Mouse (Mus musculus) embryonic facial prominence, embryonic 15.5 days (tissue): ENCODE results near the gene Hpse2. TPM values are rescaled to one million over a fixed set of nuclear protein-coding genes. Genes with fewer than 3 reads are reported as not detected.

Experiments
- ATAC-seq: fragments of 200-750 bp; cut with Nextera tagmentation; 2 replicates; pipeline ENCODE4 v1.8.0; 2017; ENCODE audit warnings: low read depth, moderate TSS enrichment; ENCODE audit not compliant: insufficient number of reproducible peaks, low FRiP score, low TSS enrichment
- H3K27ac ChIP-seq: fragments of 300-500 bp; sonication (generic); replicated peaks from 2 replicates; pipeline ENCODE4 v1.5.1; 2015; ENCODE audit warnings: mild to moderate bottlenecking, inconsistent platforms
- H3K27me3 ChIP-seq: fragments of 300-500 bp; sonication (generic); 2 replicates; pipeline ENCODE4 v1.6.1; 2015; ENCODE audit warnings: inconsistent platforms
- H3K36me3 ChIP-seq: fragments of 300-500 bp; sonication (generic); 2 replicates; pipeline ENCODE4 v1.6.1; 2015; ENCODE audit warnings: mild to moderate bottlenecking, inconsistent platforms
- H3K4me1 ChIP-seq: fragments of 300-500 bp; sonication (generic); 2 replicates; pipeline ENCODE4 v1.6.1; 2015; ENCODE audit warnings: inconsistent platforms
- H3K4me2 ChIP-seq: fragments of 300-500 bp; sonication (generic); replicated peaks from 2 replicates; pipeline ENCODE4 v1.6.1; 2015; ENCODE audit warnings: mild to moderate bottlenecking, inconsistent platforms
- H3K4me3 ChIP-seq: fragments of 300-500 bp; sonication (generic); replicated peaks from 2 replicates; pipeline ENCODE4 v1.5.1; 2015; ENCODE audit warnings: mild to moderate bottlenecking, inconsistent platforms
- H3K9ac ChIP-seq: fragments of 300-500 bp; sonication (generic); 2 replicates; pipeline ENCODE4 v1.6.1; 2015; ENCODE audit warnings: inconsistent platforms
- H3K9me3 ChIP-seq: fragments of 300-500 bp; sonication (generic); replicated peaks from 2 replicates; pipeline ENCODE4 v1.6.1; 2016; ENCODE audit warnings: inconsistent platforms
- WGBS: fragments of 180-500 bp; shearing (Covaris S2); methylation state at CpG from one replicate; pipeline ENCODE4 v1.1.7; 2015; 5-methylcytosine and 5-hydroxymethylcytosine counted together
- polyA plus RNA-seq: library from polyadenylated mRNA; unstranded; fragments of >200 nt; fragmentation: Nextera tagmentation; extraction: Ambion mirVana; gene quantifications from 2 replicates; pipeline ENCODE4 v1.2.1, GENCODE M21; 2015

Gene Hpse2
- polyA plus RNA-seq, 1 experiment from 2014 or later = 16.1 TPM

DNA sequence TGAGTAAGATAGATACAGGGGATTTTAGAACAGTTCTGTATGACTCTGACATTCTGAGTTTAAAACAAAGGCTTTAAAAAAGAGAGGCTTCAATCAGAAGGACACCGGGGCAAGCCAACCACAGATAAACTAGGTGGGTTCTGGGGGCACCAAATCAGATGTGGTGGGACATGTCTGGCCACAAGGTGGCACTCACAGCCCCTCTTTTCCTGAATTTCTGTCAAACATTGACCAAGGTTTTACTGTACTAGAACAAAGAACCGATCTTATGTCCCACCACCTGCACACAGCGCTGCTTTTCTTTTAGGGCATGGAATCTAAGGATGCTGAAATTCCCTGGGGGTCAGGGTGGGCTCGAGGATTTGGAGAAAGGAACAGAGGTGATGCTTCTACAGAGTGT lies 360.9 kb downstream of the Hpse2 start:
- Histone ChIP-seq H3K4me2 (no peak overlapping the region), H3K36me3 (no peaks in the 10 kb centered on the region), H3K27me3 (no peaks in the 10 kb centered on the region), H3K4me1 (no peaks in the 10 kb centered on the region), H3K27ac (no peak overlapping the region), H3K9ac (no peak overlapping the region), H3K9me3 (no peaks in the 10 kb centered on the region), H3K4me3 (no peak overlapping the region)
- 26% methylated on average over 4 of the region's 4 CpGs for WGBS
- ATAC-seq = no peak

DNA sequence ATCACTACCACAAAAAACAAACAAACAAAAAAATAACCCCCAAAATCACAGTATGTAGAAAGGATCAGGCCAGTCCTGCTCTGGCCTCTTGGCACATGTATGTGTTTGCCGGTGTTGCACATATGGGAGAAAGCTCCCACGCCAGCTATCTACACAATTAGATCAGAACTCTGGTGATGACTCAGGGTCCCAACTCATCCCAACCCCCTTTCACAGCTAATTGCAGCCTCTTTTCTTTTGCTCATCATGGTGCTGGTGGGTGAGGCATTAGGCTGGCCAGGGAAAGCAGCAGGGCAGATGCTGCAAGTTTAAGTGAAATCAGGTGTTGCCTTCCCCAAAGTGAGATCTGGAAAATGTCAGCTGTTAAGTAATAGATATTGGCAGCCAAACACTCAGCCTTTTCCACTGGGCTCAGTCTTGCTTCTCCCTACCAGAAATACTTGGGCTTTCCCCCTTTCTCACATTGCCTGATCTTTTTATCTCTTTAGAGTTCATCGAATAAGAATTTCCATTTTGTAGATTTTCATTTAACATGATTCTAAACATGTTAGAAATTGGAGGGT lies 365.5 kb downstream of the Hpse2 start:
- WGBS = 71% methylated on average over 3 of the region's 3 CpGs
- H3K36me3 ChIP-seq = no peaks in the 10 kb centered on the region

DNA sequence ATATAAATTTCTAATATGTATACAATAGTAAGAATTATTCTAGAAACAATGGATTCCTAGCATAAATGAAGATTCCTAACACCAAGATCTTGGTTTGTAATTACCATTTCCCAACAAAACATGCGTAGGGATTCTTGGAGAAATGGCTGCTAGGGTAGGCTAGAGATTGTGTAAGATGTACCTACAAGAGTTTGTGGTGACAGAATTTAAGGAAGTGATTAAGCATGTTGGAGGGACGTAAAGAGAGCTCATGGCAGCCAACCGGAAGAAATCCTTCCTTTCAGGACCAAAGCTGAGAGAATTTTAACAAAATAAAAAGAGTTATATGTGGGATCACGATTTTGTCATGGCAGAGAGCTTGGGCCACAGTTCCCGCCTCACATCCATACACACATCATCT lies 369.4 kb downstream of the Hpse2 start:
- no peak for ATAC-seq

More for the DNA sequence above, 365.5 kb downstream of the Hpse2 start:
- H3K9me3 ChIP-seq = no peaks in the 10 kb centered on the region
- no peak overlapping the region for H3K4me3 ChIP-seq
- no peaks in the 10 kb centered on the region for H3K4me1 ChIP-seq
- no peaks in the 10 kb centered on the region for H3K27me3 ChIP-seq
- no peak for ATAC-seq
- no peak overlapping the region for H3K9ac ChIP-seq
- H3K4me2 ChIP-seq = no peak overlapping the region
- H3K27ac ChIP-seq = no peak overlapping the region

DNA sequence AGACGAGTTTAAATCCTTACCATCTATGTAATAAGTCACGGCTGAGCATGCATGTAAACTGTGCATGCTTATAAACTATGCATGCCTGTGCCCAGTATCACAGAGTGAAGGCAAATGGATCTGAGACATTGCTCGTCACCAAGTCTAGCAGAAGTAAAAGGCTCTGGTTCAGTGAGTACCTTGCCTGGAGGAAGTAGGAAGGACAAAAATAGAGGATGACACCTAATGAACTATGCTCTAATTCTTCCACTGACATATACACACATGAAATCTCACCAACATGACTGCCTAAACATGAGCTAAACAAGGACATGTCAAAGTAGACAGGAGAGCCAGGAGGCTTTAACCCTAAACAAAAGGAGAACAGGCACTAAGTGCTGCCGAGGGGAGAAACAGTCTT lies 391.7 kb downstream of the Hpse2 start:
- WGBS = 80% methylated on average over 4 of the region's 4 CpGs
- H3K4me1 ChIP-seq = no peaks in the 10 kb centered on the region
- H3K27ac ChIP-seq = no peak overlapping the region
- H3K4me3 ChIP-seq = no peak overlapping the region
- H3K4me2 ChIP-seq = no peak overlapping the region
- no peaks in the 10 kb centered on the region for H3K27me3 ChIP-seq
- H3K9me3 ChIP-seq = no peaks in the 10 kb centered on the region
- H3K36me3 ChIP-seq = no peaks in the 10 kb centered on the region
- no peak overlapping the region for H3K9ac ChIP-seq
- no peak for ATAC-seq

More for the DNA sequence above, 369.4 kb downstream of the Hpse2 start:
- no peak overlapping the region for H3K9ac ChIP-seq
- 81% methylated on average over 5 of the region's 5 CpGs for WGBS
- H3K4me3 ChIP-seq = no peak overlapping the region
- no peak overlapping the region for H3K27ac ChIP-seq
- no peaks in the 10 kb centered on the region for H3K4me1 ChIP-seq
- no peaks in the 10 kb centered on the region for H3K36me3 ChIP-seq
- H3K4me2 ChIP-seq = no peak overlapping the region
- no peaks in the 10 kb centered on the region for H3K27me3 ChIP-seq
- no peaks in the 10 kb centered on the region for H3K9me3 ChIP-seq

DNA sequence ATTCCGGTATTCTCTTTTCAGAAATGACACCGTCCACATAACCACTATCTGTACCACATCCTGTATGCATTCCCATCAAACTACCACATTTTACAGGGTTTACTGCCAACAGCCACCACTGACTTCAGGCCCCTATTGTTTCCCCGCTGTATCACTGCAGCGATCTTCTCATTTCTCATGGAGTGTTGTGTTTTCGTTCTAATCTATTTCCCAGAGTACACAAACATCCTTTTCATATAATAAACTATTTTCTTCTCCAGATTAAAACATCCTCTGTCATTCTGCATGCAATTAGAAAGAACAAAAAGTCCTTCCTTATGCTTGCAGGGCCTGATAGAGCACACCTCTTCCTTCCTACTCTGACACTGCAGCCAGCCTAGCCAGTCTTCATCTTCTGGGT lies 399.3 kb downstream of the Hpse2 start:
- H3K36me3 ChIP-seq = no peaks in the 10 kb centered on the region
- H3K27me3 ChIP-seq = no peaks in the 10 kb centered on the region
- no peak for ATAC-seq
- H3K9me3 ChIP-seq = no peaks in the 10 kb centered on the region
- H3K4me3 ChIP-seq = no peak overlapping the region
- H3K9ac ChIP-seq = no peak overlapping the region
- no peak overlapping the region for H3K4me2 ChIP-seq
- 74% methylated on average over 5 of the region's 5 CpGs for WGBS
- H3K4me1 ChIP-seq = no peaks in the 10 kb centered on the region
- H3K27ac ChIP-seq = no peak overlapping the region

DNA sequence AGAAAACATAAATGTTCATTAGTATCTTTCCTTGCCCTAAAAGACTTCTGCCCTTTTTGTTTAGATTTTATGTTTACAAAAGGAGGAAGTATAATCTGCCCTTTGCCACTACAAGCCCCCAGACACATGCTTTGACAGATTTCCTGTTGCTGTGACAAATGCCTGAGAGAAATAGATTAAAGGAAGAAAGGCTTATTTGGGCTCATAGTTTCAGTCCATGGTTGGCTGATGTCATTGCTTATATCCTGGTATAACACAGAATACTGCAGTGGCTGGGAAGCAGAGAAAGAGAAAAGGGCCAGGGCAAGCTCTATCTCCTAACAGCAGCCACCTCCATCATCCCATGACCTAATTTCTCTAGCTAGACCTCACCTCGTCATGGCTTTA lies 401.8 kb downstream of the Hpse2 start:
- Histone ChIP-seq H3K9me3 (no peaks in the 10 kb centered on the region), H3K4me2 (no peak overlapping the region), H3K9ac (no peak overlapping the region), H3K4me3 (no peak overlapping the region), H3K4me1 (no peaks in the 10 kb centered on the region), H3K27me3 (no peaks in the 10 kb centered on the region), H3K36me3 (no peaks in the 10 kb centered on the region), H3K27ac (0 out of 2 replicates have a peak overlapping the region, but pooled peaks have one; percentile 2)
- ATAC-seq = no peak
- WGBS = 62% methylated on average over 1 of the region's 1 CpGs

DNA sequence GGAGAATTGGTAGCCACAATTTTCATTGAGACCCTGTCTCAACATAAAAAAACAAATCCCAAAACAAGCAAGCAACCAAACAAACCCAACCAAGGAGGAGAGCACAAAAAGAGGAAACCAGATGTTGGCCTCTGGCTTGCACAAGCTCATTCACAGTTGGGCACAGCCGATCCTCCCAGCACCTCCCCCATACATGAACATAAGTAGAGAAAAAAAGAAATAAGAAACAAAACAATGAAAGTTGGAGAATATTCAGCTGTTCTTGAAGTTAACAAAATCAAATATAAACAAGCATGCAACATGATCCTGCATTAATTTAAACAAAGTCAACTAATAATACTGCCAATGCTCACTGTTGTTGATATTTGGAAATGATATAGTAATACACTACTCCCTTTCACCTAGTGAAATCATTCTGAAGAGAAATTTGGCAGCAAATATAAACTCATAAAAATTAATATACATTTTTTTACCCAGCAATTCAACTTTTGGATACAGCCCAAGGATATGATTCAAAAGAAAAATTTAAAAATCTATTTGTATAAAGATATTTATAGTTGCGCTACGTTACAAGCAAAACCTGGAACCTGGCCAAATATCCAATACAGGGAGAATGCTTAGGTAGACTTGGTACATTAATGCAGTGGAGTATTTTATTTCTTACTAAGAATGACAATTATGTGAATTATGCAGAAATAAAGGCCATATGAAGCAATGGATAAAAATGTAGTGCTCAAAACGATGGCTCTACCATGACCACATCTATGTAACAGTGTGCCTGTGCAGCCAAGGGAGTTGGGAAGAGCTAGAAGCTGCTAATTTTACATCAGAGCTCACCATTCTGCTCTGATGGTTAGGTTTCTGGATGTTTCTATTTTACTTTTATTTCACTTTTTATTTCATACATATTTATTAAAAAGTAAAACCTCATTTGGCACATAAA lies 402.5 kb downstream of the Hpse2 start:
- H3K27ac ChIP-seq = no peak overlapping the region
- ATAC-seq = no peak
- 26% methylated on average over 4 of the region's 4 CpGs for WGBS
- no peaks in the 10 kb centered on the region for H3K4me1 ChIP-seq
- H3K9ac ChIP-seq = no peak overlapping the region
- H3K4me2 ChIP-seq = no peak overlapping the region
- no peaks in the 10 kb centered on the region for H3K9me3 ChIP-seq
- no peaks in the 10 kb centered on the region for H3K36me3 ChIP-seq
- H3K27me3 ChIP-seq = no peaks in the 10 kb centered on the region
- no peak overlapping the region for H3K4me3 ChIP-seq

DNA sequence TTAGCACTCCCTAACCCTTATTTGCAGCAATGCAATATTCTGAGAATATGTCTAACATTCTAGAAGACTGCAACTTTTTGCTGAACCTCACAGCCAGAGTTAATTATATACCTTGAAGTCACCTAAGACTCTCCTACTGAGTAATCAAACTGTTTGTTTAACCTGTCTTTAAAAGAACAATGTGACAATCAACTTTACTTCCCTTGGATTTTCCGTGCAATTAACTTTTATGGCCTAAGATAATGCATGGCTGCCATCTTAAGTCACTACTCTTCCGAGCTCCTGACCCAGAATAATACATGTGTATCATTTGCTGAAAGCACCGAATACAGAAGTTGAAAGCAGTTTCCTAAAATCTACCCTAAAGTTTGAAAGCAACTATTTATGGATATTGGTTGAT lies 407.6 kb downstream of the Hpse2 start:
- ATAC-seq = no peak
- no peak overlapping the region for H3K4me2 ChIP-seq
- 75% methylated on average over 3 of the region's 3 CpGs for WGBS
- no peak overlapping the region for H3K4me3 ChIP-seq
- no peaks in the 10 kb centered on the region for H3K36me3 ChIP-seq
- no peak overlapping the region for H3K9ac ChIP-seq
- no peak overlapping the region for H3K27ac ChIP-seq
- no peaks in the 10 kb centered on the region for H3K27me3 ChIP-seq
- H3K4me1 ChIP-seq = no peaks in the 10 kb centered on the region
- no peaks in the 10 kb centered on the region for H3K9me3 ChIP-seq

DNA sequence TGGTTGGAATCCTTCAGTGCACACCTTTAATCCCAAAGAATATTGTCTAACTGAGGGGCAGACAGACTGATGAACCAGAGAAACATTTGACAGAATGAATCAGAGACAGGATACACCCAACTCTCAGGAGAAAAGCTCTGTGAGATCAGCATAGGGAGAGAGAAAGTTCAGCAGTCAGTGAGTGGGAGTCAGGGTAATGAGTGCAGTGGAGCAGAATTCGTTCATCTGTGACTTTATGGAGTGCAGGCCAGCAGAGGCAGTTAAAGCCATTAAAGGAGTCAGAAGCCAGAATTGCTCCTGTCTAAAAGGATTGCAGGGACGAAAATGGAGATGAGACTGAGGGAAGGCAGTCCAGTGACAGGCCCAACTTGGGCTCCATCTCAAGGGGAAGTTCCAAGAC lies 410.2 kb downstream of the Hpse2 start:
- Histone ChIP-seq H3K27ac (no peak overlapping the region), H3K4me1 (0 out of 2 replicates have a peak, but pooled peaks cover 4% of the 10 kb centered on the region), H3K4me2 (no peak overlapping the region), H3K9me3 (no peaks in the 10 kb centered on the region), H3K9ac (no peak overlapping the region), H3K4me3 (no peak overlapping the region), H3K27me3 (no peaks in the 10 kb centered on the region), H3K36me3 (no peaks in the 10 kb centered on the region)
- no peak for ATAC-seq
- 67% methylated on average over 2 of the region's 2 CpGs for WGBS

DNA sequence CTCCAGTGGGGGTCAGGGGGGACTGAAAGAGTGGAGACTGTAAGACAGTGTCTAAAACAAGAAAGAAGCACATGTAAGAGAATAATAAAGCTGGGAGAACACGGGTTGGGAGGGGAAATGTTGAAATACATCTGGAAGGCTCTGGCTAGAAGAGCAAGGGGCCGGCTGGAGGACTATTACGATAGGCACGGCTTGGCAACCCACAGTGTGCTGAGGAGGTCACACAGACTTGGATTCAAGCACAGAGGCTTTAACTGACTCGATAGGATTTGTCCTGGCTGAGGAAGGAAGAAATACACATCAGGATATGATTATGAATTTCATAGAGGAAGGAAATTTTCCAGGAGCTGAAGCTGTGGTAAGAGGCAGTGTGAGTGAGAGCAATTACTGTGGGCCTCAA lies 414.4 kb downstream of the Hpse2 start:
- Histone ChIP-seq H3K4me2 (no peak overlapping the region), H3K9ac (no peak overlapping the region), H3K9me3 (no peaks in the 10 kb centered on the region), H3K27me3 (no peaks in the 10 kb centered on the region), H3K4me1 (0 out of 2 replicates have a peak, but pooled peaks cover 4% of the 10 kb centered on the region), H3K27ac (0 out of 2 replicates have a peak overlapping the region, but pooled peaks have one; percentile 8), H3K36me3 (no peaks in the 10 kb centered on the region), H3K4me3 (no peak overlapping the region)
- no peak for ATAC-seq
- 44% methylated on average over 5 of the region's 5 CpGs for WGBS

DNA sequence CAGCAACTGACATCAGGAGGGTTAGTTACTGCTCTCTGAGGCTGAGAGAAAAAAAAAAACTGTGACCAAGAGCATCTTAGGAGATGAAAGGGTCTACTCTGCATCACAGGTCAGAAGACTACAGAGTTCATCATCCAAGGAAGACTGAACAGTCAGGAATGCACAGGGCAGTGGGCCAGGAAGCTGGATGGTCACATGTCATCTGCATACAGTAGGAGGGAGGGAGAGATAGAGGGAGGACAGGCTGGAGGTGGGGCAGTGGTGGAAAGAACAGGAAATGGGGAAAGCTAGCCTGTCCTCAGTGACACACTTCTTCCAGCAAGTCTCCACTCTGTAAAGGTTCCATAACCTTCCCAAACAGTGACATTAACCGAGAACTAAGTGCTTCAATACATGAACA lies 423.0 kb downstream of the Hpse2 start:
- 82% methylated on average over 1 of the region's 1 CpGs for WGBS
- ATAC-seq = no peak
- Histone ChIP-seq H3K27me3 (no peaks in the 10 kb centered on the region), H3K27ac (no peak overlapping the region), H3K4me1 (no peaks in the 10 kb centered on the region), H3K9ac (no peak overlapping the region), H3K4me3 (no peak overlapping the region), H3K4me2 (no peak overlapping the region), H3K9me3 (no peaks in the 10 kb centered on the region), H3K36me3 (no peaks in the 10 kb centered on the region)
